Mouse (Mus musculus) small intestine, adult 2 months (tissue): ENCODE measurements around the gene Gsap.

Source experiments
- CTCF ChIP-seq: fragments of 200-500 bp; IDR thresholded peaks from 2 replicates; pipeline ENCODE4 v1.5.1; 2012; ENCODE audit warnings: low read depth, mild to moderate bottlenecking, control low read depth, inconsistent platforms, low read length, moderate library complexity, mixed read lengths; ENCODE audit not compliant: insufficient replicate concordance, insufficient read length; ENCODE audit errors: extremely low read depth
- POLR2A ChIP-seq: fragments of 200-500 bp; IDR thresholded peaks from 2 replicates; pipeline ENCODE4 v1.6.1; 2012; ENCODE audit warnings: low read depth, mild to moderate bottlenecking, control low read depth, inconsistent platforms, low read length, moderate library complexity

GRCm38 (mm10) chr5:21211406-21211805, 25.4 kb downstream of the Gsap start:
- TF ChIP-seq CTCF (no peak), POLR2A (no peak)
